Mouse (Mus musculus) heart, postnatal 0 days (tissue): ENCODE measurements at regions not wholly inside any gene's neighbourhood (a gene's known extent, or its start where the extent isn't known, plus 50 kb on each side); places are given as distances from the start of the nearest gene placed in this dataset.

Experiments used
- CTCF ChIP-seq: IDR thresholded peaks from 2 replicates; pipeline ENCODE4 v1.5.1; 2016; ENCODE audit warnings: antibody characterized with exemption, control low read depth, low read depth
- EP300 ChIP-seq: IDR thresholded peaks from 2 replicates; pipeline ENCODE4 v1.6.1; 2016; ENCODE audit warnings: antibody characterized with exemption, low read depth

DNA sequence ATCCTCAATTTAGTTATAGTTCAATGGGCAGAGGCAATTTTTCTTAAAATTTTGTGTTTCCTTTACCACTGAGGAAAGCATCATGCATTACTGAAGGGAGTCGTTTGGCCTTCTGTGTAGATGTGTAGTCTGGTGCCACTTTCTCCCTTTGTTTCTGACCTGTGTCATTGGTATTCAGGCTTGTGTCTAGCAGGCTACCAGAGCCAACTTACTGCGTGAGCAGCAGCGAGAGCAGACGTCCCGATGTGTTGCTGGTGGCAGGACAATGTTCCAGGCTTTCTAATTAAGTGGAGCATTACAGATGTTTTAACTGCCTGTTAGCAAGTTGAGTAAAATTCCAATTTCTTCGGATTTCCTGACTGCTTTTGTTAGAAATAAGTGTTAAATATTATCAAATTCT is 482.2 kb downstream of the Dok5 start:
- TF ChIP-seq CTCF, result no peak
- no peak for TF ChIP-seq EP300
